Mouse (Mus musculus) neutrophil, adult 5-6 weeks (primary cell): Measurements from ENCODE around the gene Wwox. TPM values are rescaled to one million over a fixed set of nuclear protein-coding genes. Genes with fewer than 3 reads are reported as not detected.

Source experiments
- ATAC-seq: fragments of 151-379, 151-347 bp; 2 replicates; pipeline ENCODE4 v1.8.0; 2017; ENCODE audit warnings: mild to moderate bottlenecking, moderate TSS enrichment; ENCODE audit not compliant: insufficient number of reproducible peaks, poor library complexity, low FRiP score, severe bottlenecking; ENCODE audit errors: extremely low read depth
- total RNA-seq: library from RNA; stranded (forward); fragments of 200-1000 nt; gene quantifications from 2 replicates; pipeline ENCODE4 v1.2.3, GENCODE M21; 2017

Wwox gene
- total RNA-seq, 1 experiment from 2014 or later, result 7.7 TPM

- no peak for ATAC-seq
Observed at GRCm38 (mm10) chr8:115193767-115194166, 754.3 kb downstream of the Wwox start.

DNA sequence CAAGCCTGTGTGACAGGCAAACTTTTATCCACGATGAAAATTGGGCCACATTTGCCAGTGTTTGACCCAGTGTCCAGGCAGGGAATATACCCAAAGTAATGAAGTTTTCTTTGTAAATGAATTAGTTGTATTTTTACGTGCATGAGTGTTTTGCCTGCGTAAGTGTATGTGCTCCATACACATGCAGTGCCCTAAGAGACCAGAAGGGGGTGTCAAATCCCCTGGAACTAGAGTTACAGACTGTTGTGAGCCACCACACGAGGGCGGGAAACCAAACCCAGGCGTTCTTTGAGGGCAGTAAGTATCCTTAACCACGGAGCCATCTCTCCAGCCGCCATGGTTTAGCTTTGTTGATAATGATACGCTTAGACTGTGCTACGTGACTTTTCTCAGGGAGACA is 755.9 kb downstream of the Wwox start:
- ATAC-seq, result no peak

GRCm38 (mm10) chr8:115196859-115197258 is 757.4 kb downstream of the Wwox start:
- ATAC-seq, result no peak

DNA sequence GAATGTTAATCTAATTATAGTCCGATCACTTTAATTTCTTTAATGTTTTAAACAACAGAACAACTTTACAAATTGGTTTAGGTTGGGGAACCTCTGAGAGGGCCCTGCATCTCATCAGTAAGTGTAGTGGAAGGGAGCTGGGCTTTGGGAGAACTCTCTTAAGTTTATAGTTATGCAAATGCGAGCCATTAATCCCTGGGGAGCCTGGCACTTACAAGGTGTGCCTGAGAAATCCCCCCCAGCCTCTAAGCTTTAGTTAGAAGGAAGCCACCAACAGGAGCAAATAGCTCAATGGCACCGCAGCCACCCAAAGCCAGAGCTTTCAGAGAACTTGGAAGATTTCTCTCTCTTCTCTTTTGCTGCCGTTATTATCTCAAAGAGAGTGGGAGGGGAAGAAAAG is 759.7 kb downstream of the Wwox start:
- no peak for ATAC-seq

DNA sequence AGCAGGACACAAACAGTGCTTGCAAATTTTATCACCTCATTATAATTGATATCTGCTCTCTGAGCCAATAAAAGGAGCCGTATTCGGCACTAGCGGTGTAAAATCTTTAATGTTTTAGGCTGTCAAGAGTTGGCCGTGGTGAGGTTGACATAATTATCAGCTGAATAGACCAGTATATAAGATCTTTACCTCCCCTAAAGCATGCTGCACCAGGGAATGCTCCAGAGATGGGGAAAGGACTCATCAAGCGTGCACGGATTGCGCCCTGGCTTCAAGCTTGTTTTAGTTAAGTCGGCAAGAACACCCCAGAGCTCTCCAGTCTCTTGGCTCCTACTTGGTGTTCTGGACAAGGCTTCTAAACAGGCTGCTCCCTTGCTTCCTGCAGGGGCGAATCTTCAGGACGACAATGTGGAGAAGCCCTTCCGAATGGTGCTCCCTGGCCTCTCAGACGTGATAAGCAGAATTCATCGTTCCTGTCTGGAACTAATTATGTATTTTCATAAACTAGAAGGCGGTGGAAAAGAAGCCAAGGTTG is 760.2 kb downstream of the Wwox start:
- ATAC-seq, result no peak

DNA sequence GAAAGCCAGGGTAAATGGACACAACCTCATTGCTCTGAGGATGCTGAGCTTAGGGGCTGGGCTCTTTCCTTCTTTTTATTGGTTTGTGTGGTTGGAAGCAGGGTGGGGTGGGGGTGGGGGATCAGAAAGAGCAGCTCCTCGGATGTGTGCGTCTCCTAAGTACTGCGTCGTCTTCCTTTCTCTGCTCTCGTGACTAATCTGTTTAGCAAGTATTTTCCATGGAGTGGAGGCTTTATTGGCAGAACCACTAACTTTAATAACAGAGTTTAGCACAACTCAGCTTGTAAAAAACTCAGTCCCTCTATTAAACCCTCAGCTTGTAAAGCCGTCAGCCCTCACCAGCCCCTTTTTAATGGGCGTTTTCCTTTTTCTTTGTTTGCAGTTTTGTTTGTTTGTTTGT is 762.3 kb downstream of the Wwox start:
- no peak for ATAC-seq

GRCm38 (mm10) chr8:115207480-115207879 is 768.0 kb downstream of the Wwox start:
- ATAC-seq, result no peak

DNA sequence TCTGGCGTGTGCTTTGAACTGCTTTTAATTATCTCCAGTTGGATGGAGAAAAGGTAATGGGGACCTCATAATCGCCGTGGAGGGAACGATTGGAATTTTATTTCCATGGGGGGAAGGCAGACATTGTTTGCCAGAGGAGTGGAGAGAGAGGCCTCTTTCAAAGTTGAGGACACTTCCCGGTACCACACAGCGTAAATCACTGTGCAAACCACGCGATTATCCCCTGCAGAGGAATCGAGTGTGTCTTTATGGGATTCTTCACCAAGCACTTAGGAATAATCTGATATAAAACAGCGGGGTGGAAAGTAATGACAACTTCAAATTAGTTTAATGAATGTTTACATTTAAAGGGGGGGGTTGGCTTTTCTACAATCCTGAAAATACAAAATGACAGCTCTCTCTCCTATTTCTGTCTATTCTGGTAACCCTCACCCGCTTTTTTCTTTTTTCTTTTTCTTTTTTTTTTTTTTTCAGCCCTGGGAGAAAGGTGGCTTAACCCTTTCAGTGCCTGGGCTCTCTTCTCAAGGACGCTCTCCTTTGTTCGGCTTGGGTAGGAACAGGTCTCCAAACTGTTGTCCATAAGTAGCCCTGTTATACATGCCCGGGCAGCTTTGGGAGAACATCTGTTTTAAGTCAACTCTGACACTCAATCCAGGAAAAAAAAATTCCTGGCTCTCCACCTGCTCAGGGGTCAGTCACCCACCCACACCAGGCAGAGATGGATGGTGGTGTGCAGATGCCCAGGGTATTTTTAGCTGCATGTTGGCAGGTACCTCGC is 769.1 kb downstream of the Wwox start:
- no peak for ATAC-seq

DNA sequence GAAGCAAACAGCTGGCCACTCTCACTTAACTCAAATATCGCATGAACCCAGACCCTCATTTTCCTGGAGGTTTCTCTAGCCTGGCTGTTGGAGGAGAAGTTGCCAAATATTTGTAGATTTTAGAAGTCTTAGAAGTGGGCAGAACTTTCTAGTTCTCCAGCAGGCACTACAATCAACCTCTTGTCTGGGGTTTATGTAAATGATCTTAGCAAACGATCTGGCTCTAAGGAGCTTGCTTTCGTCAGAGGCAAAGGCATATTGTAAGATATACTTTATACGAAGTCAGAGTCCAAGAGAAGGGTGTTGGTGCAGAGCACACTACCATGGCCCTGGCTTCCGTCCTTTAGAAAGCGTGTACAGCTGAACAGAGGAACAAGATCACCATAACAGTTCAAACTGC is 770.6 kb downstream of the Wwox start:
- ATAC-seq, result no peak

GRCm38 (mm10) chr8:115213126-115213525 is 773.7 kb downstream of the Wwox start:
- no peak for ATAC-seq

GRCm38 (mm10) chr8:115214870-115215269 is 775.4 kb downstream of the Wwox start:
- ATAC-seq, result no peak

DNA sequence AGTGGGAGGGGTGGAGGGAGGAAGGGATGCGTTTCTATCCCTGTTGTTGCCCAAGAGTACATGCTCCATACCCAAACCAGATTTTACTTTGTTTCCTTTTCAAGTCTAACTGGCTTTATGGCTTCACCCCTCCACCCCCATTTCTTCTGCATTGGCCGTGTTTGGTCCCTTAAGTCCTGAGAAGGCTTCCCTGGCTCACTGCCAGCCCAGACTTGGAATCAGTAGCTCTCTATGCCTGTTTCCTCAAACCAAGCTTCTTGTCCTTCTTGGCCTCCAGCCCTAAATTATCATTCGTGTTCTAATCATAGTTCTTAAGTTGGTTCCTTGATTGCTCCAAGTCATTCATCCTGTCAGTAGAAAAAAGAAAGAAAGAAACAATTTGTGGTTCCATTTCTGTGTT is 777.3 kb downstream of the Wwox start:
- no peak for ATAC-seq

DNA sequence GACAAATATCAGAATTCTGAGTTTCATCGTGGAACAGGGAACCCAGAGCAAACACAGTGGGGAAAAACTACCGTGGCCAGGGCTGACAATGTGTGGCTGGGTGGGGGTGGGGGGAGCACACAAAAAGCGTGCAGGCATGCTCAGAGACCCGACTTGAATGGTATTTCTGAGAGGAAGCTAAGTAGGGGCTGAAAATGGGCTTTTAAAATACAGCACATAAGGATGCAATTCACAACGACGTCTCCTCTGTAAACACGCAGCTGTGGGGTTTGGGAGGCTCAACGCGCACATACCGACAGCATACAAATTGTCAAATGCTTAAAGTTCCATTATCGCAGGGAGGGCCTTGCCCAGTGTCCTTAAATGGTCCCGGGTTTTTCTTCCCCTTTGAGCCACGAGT is 783.1 kb downstream of the Wwox start:
- ATAC-seq, result no peak

- no peak for ATAC-seq
Observed at GRCm38 (mm10) chr8:115226781-115227583, 787.5 kb downstream of the Wwox start.

GRCm38 (mm10) chr8:115228903-115229302 is 789.4 kb downstream of the Wwox start:
- peak; percentile 48; the same call in 1 of the 2 replicates for ATAC-seq

- ATAC-seq, result peak; percentile 59; the same call in 1 of the 2 replicates
Observed at GRCm38 (mm10) chr8:115234068-115234467, 794.6 kb downstream of the Wwox start.

- no peak for ATAC-seq
Observed at GRCm38 (mm10) chr8:115237596-115237995, 798.1 kb downstream of the Wwox start.

DNA sequence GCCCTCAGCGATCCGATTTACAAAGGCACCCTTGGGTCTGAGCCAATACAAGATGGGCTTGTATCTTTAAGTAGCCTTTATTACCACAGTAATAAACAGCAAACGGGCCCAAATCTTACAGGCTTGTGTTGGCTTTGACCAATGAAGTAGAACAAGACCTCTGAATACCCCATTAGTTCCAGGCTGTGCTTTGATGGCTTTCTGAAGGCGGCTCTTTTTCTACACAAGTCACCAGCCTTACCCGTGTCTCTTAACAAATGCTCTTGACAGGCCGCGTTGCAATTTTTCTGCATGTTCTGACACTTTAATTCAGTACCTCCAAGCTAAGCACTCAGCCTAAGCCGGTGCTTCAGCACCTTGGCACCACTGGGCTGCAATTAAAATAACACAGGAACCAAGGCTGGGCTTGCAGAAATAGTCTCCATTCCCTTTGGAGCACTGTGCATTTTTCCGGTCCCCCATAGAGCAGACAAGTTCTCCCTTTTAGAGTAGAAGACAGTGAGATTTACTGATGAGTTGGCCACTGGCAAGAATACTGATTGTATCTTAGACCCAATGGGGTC is 804.1 kb downstream of the Wwox start:
- no peak for ATAC-seq

GRCm38 (mm10) chr8:115249688-115250366 is 810.4 kb downstream of the Wwox start:
- ATAC-seq, result no peak
